Mouse (Mus musculus) CD4-positive helper T cell, adult 2 months (primary cell): ENCODE measurements around the gene Vps37b.
A peak's percentile ranks its signal among the peaks of the same experiment; 100 is the strongest.

Experiments used
- DNase-seq: peaks from one replicate; pipeline ENCODE4 v3.0.0-alpha.2; 2012; ENCODE audit warnings: low read depth, missing footprints, low spot score

The Vps37b gene

DNA sequence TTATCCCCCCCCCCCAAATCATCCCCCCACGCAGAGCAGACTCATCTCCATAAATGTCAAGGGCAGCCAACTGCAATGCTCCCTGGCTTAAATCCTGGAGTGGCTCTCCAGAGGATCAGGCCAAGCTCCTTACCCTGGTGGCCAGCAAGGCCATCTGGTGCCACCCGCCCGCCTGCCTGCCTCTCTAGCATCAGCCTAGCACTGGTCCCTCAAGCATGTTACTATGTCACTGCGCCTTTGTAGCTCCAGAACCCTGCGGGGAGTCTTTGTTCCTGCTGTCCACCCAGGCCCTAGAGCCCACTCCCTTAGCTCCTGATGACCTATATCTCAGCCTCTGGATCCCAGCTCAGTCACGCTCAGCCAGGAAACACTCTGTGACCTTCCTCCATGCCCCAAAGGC, 7.4 kb downstream of the Vps37b start:
- DNase-seq, result no peak

DNA sequence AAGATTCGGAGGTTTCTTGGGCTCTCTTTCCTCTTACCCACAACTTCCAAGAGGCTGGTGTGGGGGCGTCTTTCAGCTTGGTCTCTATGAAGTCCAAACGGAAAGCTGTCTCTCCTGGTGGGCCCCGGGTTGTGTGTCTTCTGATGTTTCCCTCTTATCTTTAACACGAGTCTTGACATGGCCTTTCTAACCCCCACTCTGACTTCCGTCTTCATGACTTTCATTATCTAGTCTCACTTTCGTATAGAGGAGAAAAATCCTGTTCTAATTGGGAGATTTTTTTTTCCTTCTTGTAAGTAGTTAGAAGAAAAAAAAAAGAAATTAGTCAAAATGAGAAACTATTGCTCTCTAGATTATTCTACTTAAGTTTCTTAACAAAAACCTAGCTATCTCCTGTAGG, 9.7 kb downstream of the Vps37b start:
- DNase-seq, result peak; percentile 74

DNA sequence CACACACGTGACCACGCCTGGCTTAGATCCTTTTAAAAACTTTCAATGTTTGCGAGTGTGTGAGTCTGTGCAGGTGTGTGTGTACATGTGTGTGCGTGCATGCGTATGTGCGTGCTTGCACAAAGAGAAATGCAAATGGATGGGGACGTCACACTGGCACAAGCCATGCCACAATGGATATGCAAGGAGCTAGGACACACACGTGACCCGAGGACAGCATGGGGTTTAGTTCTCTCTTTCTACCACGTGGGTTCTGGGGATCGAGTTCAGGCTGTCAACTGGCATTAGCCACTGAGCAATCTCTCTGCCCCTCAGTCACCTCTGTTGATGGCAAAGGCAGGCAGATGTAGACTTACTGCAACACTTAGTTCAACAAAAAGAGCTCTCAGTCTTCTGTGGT, 10.4 kb downstream of the Vps37b start:
- no peak for DNase-seq

DNA sequence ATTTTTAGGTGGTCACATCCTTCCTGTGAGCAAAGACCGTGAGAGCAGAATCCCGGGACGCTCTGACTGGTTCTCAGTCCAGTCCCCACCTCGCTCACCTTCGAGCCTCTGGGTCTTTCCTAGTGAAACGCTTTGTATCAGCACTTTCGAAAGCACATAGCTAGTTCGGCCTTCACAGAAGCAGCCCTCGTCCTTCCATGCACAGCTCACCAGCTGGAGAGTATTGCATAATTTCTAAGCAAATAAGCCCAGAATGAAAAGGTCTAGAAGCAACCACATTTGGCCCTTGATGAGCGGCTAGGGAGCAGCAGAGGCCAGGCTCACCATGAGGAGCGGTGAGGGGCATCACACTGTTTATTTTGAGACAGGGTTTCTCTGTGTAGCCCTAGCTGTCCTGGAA, 10.9 kb downstream of the Vps37b start:
- no peak for DNase-seq

DNA sequence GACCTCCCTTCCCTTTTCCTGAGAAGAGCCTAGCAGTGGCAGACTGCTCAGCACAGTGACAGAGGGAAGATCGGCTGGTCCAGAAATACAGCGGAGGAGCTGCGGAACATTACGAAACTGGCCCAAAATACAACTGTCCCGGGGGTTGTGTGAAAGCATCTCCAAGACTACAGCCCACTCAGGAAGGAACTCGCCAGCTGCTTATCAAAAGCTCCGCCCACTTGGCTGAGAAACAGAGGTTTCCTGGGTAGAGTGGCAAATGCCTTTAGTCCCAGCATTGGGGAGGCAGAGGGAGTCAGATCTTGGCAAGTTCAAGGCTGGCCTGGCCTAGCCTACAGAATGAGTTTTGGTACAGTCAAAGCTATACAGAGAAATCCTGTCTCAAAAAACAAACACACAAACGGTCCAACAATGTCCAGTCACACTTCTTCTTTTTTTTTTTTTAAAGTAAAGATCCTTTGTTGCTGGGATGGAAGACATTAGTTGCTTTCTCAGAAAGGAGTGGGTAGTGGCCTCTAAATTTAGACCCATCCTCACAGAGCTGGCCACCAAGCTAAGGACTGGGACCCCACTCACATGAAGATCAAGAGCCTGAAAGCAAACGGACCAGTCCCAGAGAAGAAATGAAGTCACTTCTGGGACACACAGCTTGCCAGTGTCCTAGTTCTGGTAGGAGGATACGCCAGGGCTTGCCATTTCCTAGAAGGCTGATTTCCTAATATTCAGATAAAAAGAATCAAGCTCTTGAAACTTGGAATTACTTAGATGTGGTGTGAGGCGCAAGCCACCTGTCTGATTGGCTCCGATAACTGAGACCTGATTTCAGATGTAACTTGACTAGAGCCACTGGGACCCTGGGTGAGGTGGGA, 12.5 kb downstream of the Vps37b start:
- DNase-seq, result peak; percentile 63

DNA sequence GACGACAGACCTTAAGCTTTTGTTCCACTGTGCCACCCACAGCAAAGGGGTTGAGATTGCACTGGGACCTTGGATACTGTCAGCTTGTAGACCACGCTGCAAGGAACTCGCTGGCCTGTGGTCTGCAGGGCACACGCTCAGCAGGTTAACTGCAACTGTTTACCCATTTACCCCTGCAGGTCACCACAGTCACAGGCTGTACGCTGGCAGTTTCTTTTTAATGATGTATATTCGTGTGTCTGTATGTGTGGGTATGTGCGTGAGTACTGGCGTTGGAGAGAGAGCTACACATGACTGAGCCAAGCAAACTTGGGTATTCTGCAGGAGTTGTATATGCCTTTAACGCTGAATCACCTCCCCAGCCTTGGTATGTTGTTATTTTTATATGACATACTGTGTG, 13.4 kb downstream of the Vps37b start:
- no peak for DNase-seq

DNA sequence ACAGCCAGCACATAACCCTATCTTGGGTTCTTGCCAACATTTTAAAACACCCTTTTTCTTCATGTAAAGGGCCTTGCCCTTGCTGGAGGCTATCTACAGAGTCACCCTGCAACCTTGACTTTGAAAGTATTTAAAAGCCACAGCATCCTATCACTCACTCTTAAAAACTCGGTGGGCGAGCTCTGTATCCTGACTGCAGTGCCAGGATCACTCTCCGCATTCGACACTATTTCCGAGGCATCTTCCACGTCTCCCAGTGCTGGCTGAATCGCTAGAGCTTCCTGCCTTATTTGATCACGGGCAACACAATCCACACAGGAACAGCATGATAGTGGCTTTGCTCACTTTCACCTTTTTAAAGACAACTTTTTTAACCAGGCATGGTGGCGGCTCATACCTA, 14.1 kb downstream of the Vps37b start:
- DNase-seq, result no peak

DNA sequence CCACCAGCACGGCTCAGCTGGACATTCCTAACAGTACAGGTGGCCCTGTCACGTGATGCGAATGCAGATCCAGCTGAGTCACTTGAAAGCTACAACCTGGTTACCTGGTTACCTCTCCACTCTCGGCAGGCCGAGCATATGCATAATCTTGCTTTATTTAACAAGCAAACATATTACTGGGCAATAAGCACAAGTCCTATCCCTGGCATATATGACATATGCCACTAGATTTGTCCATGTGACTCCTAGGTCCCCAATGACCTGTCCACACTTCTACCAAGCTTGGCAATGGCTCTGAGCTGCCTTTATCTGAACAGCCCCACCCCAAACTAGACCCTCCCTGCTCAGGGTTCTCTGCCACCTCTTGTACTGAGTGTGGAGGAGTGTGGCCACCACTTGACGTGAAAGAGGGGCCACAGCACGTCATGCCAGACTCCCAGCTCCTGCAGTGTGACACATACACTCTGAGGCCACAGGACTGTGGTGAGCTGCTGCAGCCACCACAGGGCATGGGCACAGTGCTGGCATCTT, 15.7 kb downstream of the Vps37b start:
- DNase-seq, result no peak

DNA sequence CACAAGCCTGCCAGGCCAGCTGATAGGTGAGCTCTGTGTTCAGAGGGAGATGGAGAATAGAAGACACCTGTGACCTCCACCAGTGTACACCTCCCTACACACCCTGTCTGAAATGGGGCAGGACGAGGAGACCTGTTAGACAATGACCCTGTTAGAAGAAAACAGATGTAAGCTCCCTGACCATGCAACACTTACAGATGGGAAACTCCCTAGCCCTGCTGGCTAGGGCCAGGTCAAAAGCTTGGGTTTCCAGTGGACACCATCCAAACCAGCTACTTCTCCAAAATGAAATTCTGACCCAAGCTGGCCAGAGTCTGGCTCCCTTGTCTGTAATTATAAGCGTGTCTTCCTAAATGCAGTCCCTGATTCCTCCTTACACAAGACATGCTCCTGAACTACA, 16.3 kb downstream of the Vps37b start:
- no peak for DNase-seq

DNA sequence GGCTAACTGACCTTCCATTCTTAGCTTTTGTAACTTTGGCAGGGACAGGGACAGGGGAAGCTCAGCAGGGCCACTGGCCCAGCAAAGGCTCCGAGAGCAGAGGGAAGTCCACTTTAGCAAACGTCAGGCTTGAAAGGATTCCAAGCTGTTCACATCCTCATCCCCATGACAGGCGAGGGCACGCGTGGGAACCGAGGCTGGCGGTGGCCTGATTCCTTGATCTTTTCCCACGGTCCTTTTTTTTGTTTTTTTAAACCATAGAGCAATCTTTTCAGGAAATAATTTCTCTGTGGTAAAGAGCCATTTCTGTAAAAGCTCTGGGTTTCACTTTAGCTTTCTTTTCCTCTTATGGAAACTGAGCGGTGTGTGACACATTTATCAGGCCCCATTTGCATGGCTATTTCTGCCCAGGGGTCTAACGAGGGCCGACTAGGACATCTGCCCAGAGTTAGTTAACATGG, 17.2 kb downstream of the Vps37b start:
- no peak for DNase-seq

DNA sequence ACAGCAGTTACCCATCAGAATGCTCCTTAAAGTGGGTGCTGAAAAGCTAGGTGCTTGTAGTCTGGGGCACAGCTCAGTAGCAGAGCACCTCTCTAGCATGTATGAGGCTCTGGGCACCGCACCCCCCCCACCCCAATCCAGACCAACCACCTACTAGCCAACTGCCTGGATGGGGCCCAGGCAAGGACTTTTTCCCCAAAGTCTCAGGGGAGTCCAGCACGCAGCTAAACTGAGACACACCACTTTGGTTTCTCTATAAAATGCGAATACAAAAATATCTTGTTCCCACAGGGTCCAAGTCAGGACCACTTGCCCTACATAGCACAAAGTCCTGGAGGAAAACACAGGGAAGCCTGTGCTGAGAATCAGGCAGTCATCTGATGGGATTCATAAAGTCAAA, 17.9 kb downstream of the Vps37b start:
- DNase-seq, result no peak

DNA sequence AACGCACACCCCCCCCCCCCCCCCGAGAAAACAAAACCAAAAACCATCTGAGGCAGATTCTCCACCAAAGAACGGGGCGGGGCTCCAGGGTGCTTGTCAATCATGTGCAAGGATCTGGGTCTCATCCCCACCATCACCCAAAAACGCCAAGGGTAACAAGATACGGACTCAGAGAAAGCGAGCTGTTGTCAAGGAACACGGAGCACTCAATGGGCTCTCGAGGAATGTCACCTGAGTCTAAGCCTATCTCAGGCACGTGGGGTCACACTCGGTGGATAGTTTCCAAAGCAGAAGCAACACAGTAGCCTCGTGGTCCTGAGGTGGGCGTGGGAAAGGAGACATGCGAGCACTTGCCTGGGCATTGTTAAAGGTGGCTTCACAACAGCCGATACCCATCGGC, 18.3 kb downstream of the Vps37b start:
- no peak for DNase-seq

DNA sequence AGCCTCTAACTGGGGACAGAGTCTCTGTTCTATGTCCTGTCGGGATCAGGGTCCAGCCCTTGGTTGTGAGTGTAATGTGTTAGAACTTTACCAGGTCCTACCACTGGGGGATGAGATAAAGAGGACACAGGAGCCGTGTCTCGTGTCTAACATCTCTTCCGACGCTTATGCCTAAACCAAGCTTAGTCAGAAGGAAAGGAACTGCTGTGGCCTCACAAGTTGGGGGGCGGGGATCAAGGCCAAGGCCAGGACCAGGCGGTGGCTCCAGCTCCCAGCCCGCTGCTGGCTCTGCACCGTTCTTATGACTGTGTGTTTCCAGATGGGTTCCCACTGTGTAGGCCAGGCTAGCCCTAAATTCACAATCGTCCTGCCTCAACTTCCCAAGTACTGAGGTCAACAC, 19.2 kb downstream of the Vps37b start:
- no peak for DNase-seq

DNA sequence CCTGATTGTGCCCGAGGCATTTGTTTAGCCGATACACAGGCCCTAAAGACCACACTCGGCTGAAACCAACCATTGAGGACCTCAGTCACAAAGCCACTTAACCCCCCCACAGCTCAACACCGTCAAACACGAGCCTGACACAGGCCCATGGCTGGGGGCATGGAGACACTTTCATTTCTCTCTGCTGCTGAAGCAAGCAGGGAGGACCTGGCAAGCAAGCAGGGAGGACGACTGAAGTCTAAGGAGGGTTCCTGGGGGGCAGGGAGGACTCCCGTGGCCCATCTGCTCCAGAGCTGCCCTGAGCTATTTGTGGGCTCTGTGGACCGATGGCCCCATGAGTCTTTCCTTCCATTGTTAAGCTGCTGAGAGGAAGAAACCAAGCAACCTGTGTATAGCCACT, 20.1 kb downstream of the Vps37b start:
- DNase-seq, result no peak

DNA sequence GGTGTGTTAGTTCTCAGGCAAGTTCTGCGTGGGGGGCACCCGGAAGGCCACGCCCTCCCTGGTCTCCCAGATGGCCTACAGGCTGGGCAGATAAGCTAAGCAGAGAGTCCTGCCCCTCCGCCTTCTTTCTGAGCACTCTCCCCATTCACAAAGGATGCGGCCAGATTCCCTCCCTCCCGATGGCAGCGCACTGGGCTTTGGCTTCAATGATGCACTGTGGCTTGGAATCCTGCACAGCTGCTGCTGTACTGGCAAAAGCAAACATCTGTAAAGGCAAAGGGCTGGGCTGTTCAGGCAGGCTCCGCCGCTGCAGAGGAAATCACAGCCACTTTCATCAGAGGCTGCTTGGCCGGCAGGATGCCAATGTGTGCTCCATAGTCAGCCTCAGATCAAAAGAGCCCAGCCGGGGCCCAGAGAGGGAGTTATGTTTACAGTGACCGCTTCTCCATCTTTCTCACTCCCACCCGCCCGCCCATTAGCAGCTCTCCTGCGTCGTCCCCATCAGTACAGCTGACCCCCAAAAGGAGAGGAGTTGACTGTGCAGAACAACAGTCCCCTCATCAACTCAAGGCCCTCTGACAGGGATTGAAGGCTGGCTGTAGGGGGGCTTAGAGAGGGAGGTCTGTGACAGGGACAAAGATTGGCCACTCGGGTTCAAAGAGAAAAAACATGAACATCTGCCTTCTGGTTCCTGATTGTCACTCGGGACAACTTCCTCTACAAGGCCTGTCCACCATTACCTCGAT, 21.0 kb downstream of the Vps37b start:
- DNase-seq, result no peak

DNA sequence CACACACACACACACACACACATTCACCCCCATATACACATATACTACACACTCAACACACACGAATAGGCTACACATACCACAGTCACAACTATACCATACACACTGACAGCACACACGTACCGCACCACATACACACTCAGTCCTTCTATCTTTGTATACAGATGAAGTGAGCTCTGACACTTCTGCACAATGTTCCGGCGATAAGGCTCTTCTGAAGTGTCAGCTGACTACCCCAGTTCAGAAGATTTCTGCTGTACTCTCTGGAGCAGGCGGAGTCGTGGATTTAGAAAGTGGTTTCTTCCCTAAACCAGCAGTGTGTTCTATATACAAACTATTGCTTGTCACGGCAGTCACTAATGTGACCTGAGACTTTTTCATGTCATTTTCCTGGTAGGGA, 22.0 kb downstream of the Vps37b start:
- no peak for DNase-seq

DNA sequence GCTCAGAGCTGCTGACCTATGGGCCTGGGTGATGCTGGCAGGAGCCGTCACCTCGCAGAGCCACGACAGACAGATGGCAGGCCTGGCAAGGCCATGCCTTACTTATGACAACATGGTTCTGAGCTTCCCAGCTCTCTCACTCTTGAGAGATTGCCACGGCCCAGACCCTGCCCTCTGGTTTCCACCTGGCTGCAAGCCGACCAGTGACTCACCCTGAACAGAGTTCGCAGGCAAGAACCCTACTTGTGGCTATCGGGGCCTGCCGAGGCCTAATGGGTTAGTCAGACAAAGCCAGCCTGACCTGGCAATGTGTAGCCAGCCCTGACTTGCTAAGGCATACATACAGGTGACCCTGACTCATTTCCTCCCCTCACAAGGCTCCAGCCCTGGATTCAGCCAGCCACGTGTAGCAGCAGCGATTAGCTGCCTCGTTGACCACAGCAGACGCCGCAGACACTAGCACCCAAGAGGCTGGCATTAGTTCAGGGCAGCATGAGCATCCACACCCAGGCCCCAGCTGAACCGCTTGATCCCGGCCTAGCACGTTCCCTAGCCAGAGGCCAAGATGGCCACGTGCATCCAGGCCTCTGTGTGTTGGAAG, 25.1 kb downstream of the Vps37b start:
- no peak for DNase-seq

DNA sequence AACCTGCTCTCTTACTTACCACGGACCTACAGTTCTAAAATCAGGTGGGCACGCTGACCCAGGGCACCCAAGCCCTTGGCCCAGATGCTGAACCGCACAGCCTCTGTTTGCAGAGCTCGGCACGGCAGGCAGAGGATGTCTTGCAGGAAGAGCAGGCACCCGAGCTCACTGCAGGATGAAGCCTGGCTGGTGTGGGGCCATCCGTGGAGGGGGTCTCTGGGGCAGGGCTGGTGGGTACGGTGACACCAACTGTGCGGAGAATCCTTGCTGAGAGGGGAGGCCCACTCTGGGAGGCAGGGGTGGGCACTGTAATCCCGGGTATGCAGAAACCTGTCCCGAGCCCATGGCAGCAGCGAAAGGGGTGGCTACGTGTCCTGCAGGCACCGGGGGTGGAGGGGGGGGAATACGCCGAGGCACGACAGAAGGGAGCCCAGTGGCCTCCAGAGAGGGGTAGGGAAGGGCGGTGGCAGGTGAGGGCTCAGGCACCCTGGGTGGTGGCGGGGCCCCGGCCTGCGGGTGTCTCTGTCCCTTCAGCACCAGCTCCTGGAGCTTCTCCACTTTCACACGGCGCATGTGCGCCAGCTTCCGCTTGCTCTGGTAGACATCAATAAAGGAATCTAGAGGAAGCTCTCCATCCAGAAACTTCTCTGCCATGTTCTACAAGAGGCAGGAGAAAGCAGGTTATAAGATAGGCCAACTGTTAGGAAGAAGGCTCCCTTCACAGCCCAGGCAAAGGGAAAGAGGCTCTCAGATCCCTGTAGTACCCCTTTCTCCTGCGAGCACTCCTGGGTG, 25.8 kb downstream of the Vps37b start:
- no peak for DNase-seq

DNA sequence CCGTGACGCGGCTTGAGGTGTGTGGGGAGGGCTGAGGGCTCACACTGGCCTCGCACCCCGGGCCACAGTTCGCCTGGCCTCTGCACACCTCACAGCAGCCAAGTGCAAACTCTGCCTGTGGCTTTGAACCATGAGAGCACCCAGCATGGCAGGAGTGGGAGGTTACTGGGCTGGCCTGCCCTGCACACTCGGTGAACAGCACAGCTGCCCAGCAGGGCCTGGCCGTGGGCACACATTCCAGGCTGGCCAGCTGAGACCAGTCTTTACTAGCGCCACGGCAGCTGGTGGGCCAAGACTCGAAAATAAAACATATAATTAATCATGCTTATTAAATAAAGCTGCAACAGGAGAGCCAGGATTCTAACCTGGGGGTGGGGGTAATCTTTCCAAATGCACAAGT, 26.5 kb downstream of the Vps37b start:
- no peak for DNase-seq

DNA sequence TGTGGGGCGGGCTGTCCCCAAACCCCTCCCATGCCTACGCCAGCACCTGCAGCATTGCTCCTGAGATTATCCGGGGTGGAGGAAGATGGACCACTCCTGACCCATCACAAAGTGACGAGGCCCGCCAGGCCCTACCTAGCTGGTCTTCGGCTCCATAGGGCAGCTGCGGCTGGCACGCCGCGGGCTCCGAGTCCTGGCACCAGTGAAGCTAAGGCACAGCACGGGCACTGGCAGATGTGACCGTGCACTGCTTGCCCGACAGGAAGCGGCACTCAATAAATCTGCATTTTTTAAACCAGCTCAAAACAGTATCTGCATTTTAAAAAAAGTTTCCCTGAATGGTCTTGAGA, 26.9 kb downstream of the Vps37b start:
- no peak for DNase-seq

DNA sequence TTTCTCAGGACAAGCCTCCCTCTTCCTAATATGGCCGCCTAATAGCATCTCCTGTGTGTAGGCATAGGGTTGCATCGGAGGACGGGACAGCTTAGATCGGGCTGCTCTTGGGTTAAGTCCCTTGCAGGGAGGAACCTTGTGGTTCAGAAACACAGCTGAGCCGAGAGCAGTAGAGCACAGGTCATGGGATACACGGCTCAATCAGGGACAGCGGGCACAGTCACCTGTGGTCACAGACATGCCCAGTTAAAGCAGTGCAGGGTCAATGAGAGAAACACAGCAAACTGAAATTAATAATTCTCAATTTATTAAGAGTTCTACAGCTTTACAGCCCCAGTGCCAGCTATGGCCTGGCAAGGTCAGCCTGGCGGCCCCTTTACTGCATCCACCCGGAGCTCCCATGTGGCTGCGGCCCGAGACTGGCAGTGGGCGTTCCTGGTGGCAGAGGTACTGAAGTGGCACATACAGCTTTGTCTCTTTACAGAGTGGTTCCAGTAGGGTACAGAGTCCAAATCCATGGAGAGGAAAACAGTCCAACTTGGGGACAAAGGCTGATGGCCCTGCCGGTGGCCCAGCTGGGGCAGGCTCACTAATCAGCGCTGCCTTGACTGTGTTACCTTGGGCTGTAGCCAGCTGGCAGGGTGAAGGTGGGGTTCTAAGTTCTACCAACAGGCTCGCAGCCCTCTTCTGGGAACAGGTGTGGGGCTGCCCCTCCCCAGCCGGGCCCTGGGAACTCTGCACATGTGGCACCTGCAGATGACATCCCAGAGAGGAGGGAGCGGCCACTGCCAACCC, 27.5 kb downstream of the Vps37b start:
- DNase-seq, result no peak
